Mouse (Mus musculus): ENCODE data around the gene Olfr559. TPM values are rescaled to one million over a fixed set of nuclear protein-coding genes. Genes with fewer than 3 reads are reported as not detected.

Olfr559 gene
- total and polyA plus RNA-seq, 2 experiments: not detected

GRCm38 (mm10) chr7:102681916-102682315 lies 45.4 kb downstream of the Olfr559 start:
- Histone ChIP-seq H3K79me2 (ENCODE audit: control insufficient read depth, insufficient read depth, low read length) (no peaks in the 10 kb centered on the region), H3K36me3 (ENCODE audit: control insufficient read depth, insufficient read depth, low read length) (no peaks in the 10 kb centered on the region), H3K4me3 (ENCODE audit: insufficient read depth, low read depth, low read length) (no peak overlapping the region), H3K9ac (ENCODE audit: low read depth, low read length) (no peak overlapping the region), H3K27ac (replicated peaks; ENCODE audit: insufficient read depth, low read depth, low read length) (no peak overlapping the region), H3K4me1 (ENCODE audit: control insufficient read depth, insufficient read depth, low read length) (no peaks in the 10 kb centered on the region), H3K27me3 (ENCODE audit: control insufficient read depth, insufficient read depth, low read length) (no peaks in the 10 kb centered on the region)
- 87% methylated on average over 1 of the region's 1 CpGs for WGBS
- TF ChIP-seq CTCF (IDR thresholded peaks at IDR 0.05; ENCODE audit: low read depth, low read length) (no peak), POLR2A (IDR thresholded peaks at IDR 0.05; ENCODE audit: extremely low read depth, insufficient read depth, low read length) (no peak)
- no peak for DNase-seq (ENCODE audit: extremely low read depth, low read depth, low spot score)

- Histone ChIP-seq H3K4me1 (ENCODE audit: control insufficient read depth, insufficient read depth, low read length) (no peaks in the 10 kb centered on the region), H3K4me3 (ENCODE audit: insufficient read depth, low read depth, low read length) (no peak overlapping the region), H3K36me3 (ENCODE audit: control insufficient read depth, insufficient read depth, low read length) (no peaks in the 10 kb centered on the region), H3K9ac (ENCODE audit: low read depth, low read length) (no peak overlapping the region), H3K27ac (replicated peaks; ENCODE audit: insufficient read depth, low read depth, low read length) (no peak overlapping the region), H3K79me2 (ENCODE audit: control insufficient read depth, insufficient read depth, low read length) (no peaks in the 10 kb centered on the region), H3K27me3 (ENCODE audit: control insufficient read depth, insufficient read depth, low read length) (no peaks in the 10 kb centered on the region)
- 75% methylated on average over 2 of the region's 2 CpGs for WGBS
- no peak for TF ChIP-seq CTCF (IDR thresholded peaks at IDR 0.05; ENCODE audit: low read depth, low read length)
- TF ChIP-seq POLR2A (IDR thresholded peaks at IDR 0.05; ENCODE audit: extremely low read depth, insufficient read depth, low read length): no peak
- DNase-seq (ENCODE audit: extremely low read depth, low read depth, low spot score): no peak
Observed at GRCm38 (mm10) chr7:102676225-102676624, 51.1 kb downstream of the Olfr559 start.

Other genes starting within 250 kb of the Olfr559 start
Only the 30 nearest of the 33 such genes appear.
- gene Olfr545, start 227.9 kb downstream of the Olfr559 start, total RNA-seq (2014; rRNA removed): not detected in 2 replicates
- not detected in 2 replicates for gene Olfr545, start 227.9 kb downstream of the Olfr559 start, polyA plus RNA-seq (2012; rRNA removed)
- not detected in 2 replicates for gene Olfr547, start 192.7 kb downstream of the Olfr559 start, total RNA-seq (2014; rRNA removed)
- not detected in 2 replicates for gene Olfr547, start 192.7 kb downstream of the Olfr559 start, polyA plus RNA-seq (2012; rRNA removed)
- gene Olfr548-ps1, start 186.6 kb downstream of the Olfr559 start, total RNA-seq (2014; rRNA removed): not detected in 2 replicates
- gene Olfr548-ps1, start 186.6 kb downstream of the Olfr559 start, polyA plus RNA-seq (2012; rRNA removed): not detected in 2 replicates
- gene Olfr549, start 177.6 kb downstream of the Olfr559 start, total RNA-seq (2014; rRNA removed): not detected in 2 replicates
- gene Olfr549, start 177.6 kb downstream of the Olfr559 start, polyA plus RNA-seq (2012; rRNA removed): not detected in 2 replicates
- gene Trim21, start 162.0 kb downstream of the Olfr559 start, total RNA-seq (2014; rRNA removed): 8.3 and 10.1 TPM in 2 replicates
- gene Trim21, start 162.0 kb downstream of the Olfr559 start, polyA plus RNA-seq (2012; rRNA removed): 3.0 and 3.6 TPM in 2 replicates
- gene Olfr550, start 156.0 kb downstream of the Olfr559 start, total RNA-seq (2014; rRNA removed): not detected in 2 replicates
- not detected in 2 replicates for gene Olfr550, start 156.0 kb downstream of the Olfr559 start, polyA plus RNA-seq (2012; rRNA removed)
- gene Olfr551, start 135.6 kb downstream of the Olfr559 start, total RNA-seq (2014; rRNA removed): not detected in 2 replicates
- gene Olfr551, start 135.6 kb downstream of the Olfr559 start, polyA plus RNA-seq (2012; rRNA removed): not detected in 2 replicates
- gene Olfr552, start 129.7 kb downstream of the Olfr559 start, total RNA-seq (2014; rRNA removed): not detected in 2 replicates
- not detected in 2 replicates for gene Olfr552, start 129.7 kb downstream of the Olfr559 start, polyA plus RNA-seq (2012; rRNA removed)
- not detected in 2 replicates for gene Olfr553, start 109.3 kb downstream of the Olfr559 start, total RNA-seq (2014; rRNA removed)
- gene Olfr553, start 109.3 kb downstream of the Olfr559 start, polyA plus RNA-seq (2012; rRNA removed): not detected in 2 replicates
- not detected in 2 replicates for gene Olfr554, start 89.1 kb downstream of the Olfr559 start, total RNA-seq (2014; rRNA removed)
- not detected in 2 replicates for gene Olfr554, start 89.1 kb downstream of the Olfr559 start, polyA plus RNA-seq (2012; rRNA removed)
- gene Olfr555, start 68.7 kb downstream of the Olfr559 start, total RNA-seq (2014; rRNA removed): not detected in 2 replicates
- not detected in 2 replicates for gene Olfr555, start 68.7 kb downstream of the Olfr559 start, polyA plus RNA-seq (2012; rRNA removed)
- gene Olfr556, start 62.6 kb downstream of the Olfr559 start, total RNA-seq (2014; rRNA removed): not detected in 2 replicates
- gene Olfr556, start 62.6 kb downstream of the Olfr559 start, polyA plus RNA-seq (2012; rRNA removed): not detected in 2 replicates
- gene Trim68, start 40.2 kb downstream of the Olfr559 start, total RNA-seq (2014; rRNA removed): 2.3 and 3.0 TPM in 2 replicates
- gene Trim68, start 40.2 kb downstream of the Olfr559 start, polyA plus RNA-seq (2012; rRNA removed): 2.7 and 4.7 TPM in 2 replicates
- not detected in 2 replicates for gene Olfr557, start 31.6 kb downstream of the Olfr559 start, total RNA-seq (2014; rRNA removed)
- gene Olfr557, start 31.6 kb downstream of the Olfr559 start, polyA plus RNA-seq (2012; rRNA removed): not detected in 2 replicates
- 0.07 TPM in 1 of 2 replicates, not detected in the other for gene Olfr558, start 25.3 kb downstream of the Olfr559 start, total RNA-seq (2014; rRNA removed)
- gene Olfr558, start 25.3 kb downstream of the Olfr559 start, polyA plus RNA-seq (2012; rRNA removed): 0.02 TPM in 2 replicates
- not detected in 2 replicates for gene Olfr33, start 8.4 kb downstream of the Olfr559 start, total RNA-seq (2014; rRNA removed)
- not detected in 2 replicates for gene Olfr33, start 8.4 kb downstream of the Olfr559 start, polyA plus RNA-seq (2012; rRNA removed)
- gene Olfr560, start 31.9 kb upstream of the Olfr559 start, total RNA-seq (2014; rRNA removed): not detected in 2 replicates
- gene Olfr560, start 31.9 kb upstream of the Olfr559 start, polyA plus RNA-seq (2012; rRNA removed): not detected in 2 replicates
- gene Olfr78, start 32.0 kb upstream of the Olfr559 start, total RNA-seq (2014; rRNA removed): 0.09 TPM in 1 of 2 replicates, not detected in the other
- gene Olfr78, start 32.0 kb upstream of the Olfr559 start, polyA plus RNA-seq (2012; rRNA removed): not detected in 2 replicates
- gene Olfr561, start 43.7 kb upstream of the Olfr559 start, total RNA-seq (2014; rRNA removed): not detected in 2 replicates
- not detected in 2 replicates for gene Olfr561, start 43.7 kb upstream of the Olfr559 start, polyA plus RNA-seq (2012; rRNA removed)
- gene Olfr564, start 76.0 kb upstream of the Olfr559 start, total RNA-seq (2014; rRNA removed): not detected in 2 replicates
- not detected in 2 replicates for gene Olfr564, start 76.0 kb upstream of the Olfr559 start, polyA plus RNA-seq (2012; rRNA removed)
- not detected in 2 replicates for gene Olfr566, start 131.3 kb upstream of the Olfr559 start, total RNA-seq (2014; rRNA removed)
- not detected in 2 replicates for gene Olfr566, start 131.3 kb upstream of the Olfr559 start, polyA plus RNA-seq (2012; rRNA removed)
- gene Olfr568, start 149.6 kb upstream of the Olfr559 start, total RNA-seq (2014; rRNA removed): not detected in 2 replicates
- not detected in 2 replicates for gene Olfr568, start 149.6 kb upstream of the Olfr559 start, polyA plus RNA-seq (2012; rRNA removed)
- gene Olfr569, start 163.4 kb upstream of the Olfr559 start, total RNA-seq (2014; rRNA removed): not detected in 2 replicates
- gene Olfr569, start 163.4 kb upstream of the Olfr559 start, polyA plus RNA-seq (2012; rRNA removed): not detected in 2 replicates
- not detected in 2 replicates for gene Olfr570, start 167.1 kb upstream of the Olfr559 start, total RNA-seq (2014; rRNA removed)
- not detected in 2 replicates for gene Olfr570, start 167.1 kb upstream of the Olfr559 start, polyA plus RNA-seq (2012; rRNA removed)
- gene Olfr571, start 190.0 kb upstream of the Olfr559 start, total RNA-seq (2014; rRNA removed): not detected in 2 replicates
- not detected in 2 replicates for gene Olfr571, start 190.0 kb upstream of the Olfr559 start, polyA plus RNA-seq (2012; rRNA removed)
- not detected in 2 replicates for gene Olfr572, start 196.9 kb upstream of the Olfr559 start, total RNA-seq (2014; rRNA removed)
- not detected in 2 replicates for gene Olfr572, start 196.9 kb upstream of the Olfr559 start, polyA plus RNA-seq (2012; rRNA removed)
- not detected in 2 replicates for gene Olfr573-ps1, start 215.1 kb upstream of the Olfr559 start, total RNA-seq (2014; rRNA removed)
- gene Olfr573-ps1, start 215.1 kb upstream of the Olfr559 start, polyA plus RNA-seq (2012; rRNA removed): not detected in 2 replicates
- gene Olfr574, start 221.0 kb upstream of the Olfr559 start, total RNA-seq (2014; rRNA removed): not detected in 2 replicates
- gene Olfr574, start 221.0 kb upstream of the Olfr559 start, polyA plus RNA-seq (2012; rRNA removed): not detected in 2 replicates
- gene Olfr575, start 231.3 kb upstream of the Olfr559 start, total RNA-seq (2014; rRNA removed): not detected in 2 replicates
- gene Olfr575, start 231.3 kb upstream of the Olfr559 start, polyA plus RNA-seq (2012; rRNA removed): not detected in 2 replicates
- not detected in 2 replicates for gene Olfr576, start 235.2 kb upstream of the Olfr559 start, total RNA-seq (2014; rRNA removed)
- gene Olfr576, start 235.2 kb upstream of the Olfr559 start, polyA plus RNA-seq (2012; rRNA removed): not detected in 2 replicates

All from liver, adult 2 months (tissue).